Mouse (Mus musculus) layer of hippocampus, adult 9-10 months (tissue): ENCODE data around the gene Inka2.
"Not testable (repeated sequence)": the region's sequence is repeated elsewhere in the genome, so short reads cannot be mapped to it uniquely, and the experiment has no call there.

Experiments used
- DNase-seq: peaks from one replicate; pipeline ENCODE4 v3.0.0; 2022; ENCODE audit warnings: low spot score

Gene Inka2

DNA sequence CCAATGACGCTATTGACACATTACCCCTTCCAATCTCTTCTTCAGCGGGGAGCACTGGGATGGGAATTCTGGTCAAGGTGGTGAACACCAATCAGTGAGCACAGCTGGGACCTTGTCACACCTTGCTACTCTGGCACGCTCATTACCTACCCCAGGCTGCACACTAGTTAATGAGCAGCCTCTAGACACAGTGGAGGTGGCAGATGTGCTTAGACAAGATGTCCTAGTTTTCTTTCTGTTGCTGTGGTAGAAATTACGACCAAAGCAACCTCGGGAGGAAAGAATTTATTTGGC is 7.3 kb upstream of the Inka2 start:
- DNase-seq = no peak

DNA sequence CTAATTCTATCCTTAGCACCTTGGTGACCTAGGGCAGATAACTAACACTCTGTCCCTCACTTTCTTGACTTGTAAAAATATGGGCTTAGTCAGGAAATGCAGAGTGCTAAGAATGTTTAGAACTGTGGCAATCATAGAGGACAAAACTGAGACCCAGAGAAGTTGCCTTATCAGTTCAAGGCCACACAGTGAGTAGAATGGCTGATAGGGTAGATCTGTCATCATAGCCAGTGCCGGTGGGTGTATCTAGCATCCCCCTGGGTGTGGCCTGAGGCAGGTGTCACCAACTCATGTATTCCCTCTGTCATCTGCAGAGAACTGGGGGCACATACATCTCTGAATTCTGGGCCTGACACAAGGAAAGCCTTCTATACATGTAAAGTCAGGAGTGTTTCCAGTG is 6.1 kb upstream of the Inka2 start:
- DNase-seq = no peak

DNA sequence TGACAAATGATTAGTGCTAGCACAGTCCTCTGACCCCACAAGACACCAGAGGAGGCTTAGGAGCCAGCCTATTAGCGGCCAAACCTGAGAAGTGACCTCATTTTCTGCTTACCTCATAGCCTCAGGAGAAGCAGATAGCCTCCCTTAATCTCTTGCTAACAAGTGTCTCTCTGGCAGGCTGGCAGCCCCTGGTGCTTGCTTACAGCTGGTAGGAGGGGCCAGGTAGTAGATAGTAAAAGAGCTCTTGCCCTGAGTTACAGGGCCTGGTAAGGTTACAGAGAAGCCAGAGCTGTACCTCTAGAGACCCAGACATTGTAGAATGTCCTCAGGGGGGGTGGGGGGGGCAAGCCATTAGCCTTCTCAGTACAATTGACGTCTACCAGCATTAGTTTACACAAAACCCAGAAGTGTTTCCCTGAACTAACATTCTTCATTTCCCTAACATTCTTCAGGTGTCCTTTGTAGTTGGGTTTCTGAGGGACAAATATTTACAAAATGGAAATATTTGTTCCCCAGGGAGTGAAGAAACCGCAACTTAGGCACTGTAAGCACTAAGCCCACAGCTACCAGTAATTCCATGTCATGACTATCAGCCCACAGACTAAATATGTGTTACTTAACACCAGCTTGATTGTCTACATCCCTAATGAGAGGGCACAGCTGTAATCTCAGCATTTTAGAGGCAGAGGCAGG is 5.0 kb upstream of the Inka2 start:
- no peak for DNase-seq

DNA sequence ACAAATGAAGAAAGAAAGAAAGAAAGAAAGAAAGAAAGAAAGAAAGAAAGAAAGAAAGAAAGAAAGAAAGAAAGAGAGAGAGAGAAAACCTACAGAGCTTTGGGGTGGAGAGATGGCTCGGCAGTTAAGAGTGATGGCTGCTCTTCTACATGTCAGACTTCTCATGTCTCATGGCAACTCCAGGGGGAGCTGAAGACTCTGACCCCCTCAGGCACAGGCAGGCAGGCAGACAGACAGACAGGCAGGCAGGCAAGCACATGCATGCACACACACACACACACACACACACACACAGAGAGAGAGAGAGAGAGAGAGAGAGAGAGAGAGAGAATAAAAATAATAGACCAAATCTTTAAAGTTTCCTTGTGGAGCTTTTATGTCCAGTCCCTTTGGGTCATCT is 3.6 kb upstream of the Inka2 start:
- not testable (repeated sequence) for DNase-seq

DNA sequence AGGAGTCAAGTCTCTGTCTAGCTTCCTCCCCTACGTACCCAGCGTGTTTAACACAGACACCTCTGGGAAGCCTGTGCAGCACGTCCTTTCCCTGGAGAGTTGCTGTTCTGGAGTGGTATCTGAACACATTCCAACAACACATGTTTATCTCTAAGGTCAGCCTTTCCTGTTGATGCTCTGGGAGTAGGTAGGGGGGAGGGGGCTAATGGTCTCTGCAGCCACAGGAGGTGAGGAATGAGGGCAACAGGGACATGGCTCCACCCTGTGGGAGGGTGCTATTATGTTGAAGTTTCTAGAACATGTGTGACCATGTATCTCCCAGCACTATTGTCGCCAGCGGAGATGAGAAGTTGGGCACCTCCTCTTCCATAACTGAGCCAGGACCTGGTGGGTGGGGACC is 3.0 kb upstream of the Inka2 start:
- DNase-seq = no peak

DNA sequence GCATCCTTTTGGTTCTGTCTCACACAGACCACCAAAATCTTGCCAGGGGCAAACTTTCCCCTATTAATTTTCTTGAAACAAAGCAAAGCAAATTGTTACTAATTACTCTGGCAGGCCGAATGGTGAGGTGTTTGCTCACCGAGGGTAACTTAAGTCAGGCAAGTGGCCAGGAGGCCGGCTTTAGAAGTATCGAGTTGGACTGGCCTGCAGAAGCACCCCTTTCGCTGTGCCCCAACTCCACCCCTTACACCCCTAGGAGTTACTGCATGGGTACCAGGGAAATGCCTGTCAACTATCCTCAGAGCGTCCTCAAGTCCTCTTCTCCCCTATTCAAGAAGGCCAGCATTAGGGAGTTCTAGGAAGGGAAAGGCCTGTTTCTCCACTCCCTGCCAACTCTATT is 828 bp upstream of the Inka2 start:
- DNase-seq = no peak

DNA sequence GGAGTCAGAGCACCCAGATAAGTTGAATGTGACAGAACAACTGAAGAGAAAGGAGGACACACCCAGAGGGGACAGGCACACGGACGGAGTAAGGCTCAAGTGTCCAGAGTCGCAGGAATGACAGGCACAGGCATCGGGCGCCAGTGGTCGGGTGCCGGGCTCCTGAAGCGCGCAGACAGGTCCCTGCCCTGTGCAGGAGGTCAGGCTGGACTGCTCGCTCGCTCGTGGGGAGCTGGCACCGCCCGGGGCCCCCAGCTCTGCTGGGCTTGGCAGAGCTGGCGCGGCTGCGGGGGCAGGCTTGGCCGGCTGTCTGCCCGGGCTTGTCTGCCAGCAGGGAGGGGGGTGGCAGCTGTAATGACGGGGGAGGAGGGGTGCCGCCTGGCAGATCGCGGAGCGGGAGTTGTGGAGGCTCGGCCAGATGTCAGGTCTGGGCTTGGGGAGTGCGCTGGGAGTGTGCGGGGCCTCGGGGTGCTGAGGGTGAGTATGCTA is 706 bp downstream of the Inka2 start:
- DNase-seq = no peak

DNA sequence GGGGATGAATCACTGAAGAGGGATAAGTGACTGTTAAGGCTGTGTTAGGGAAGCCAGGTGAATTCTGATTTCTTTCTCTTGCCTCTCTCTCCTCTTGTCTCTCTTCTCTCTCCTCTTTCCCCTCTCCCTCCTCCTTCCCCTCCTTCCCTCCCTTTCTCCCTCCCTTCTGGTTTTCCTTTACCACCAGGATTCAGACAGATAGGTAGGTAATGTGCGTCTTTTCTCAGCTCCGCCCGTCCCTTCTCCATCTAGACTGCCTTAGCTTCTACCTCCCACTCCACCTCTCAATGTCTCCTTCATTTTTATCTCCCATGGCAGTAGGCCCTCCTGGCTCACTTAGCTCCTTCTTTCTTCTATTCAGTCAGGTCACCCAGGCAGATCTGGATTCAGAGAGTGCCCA is 1.2 kb downstream of the Inka2 start:
- no peak for DNase-seq

DNA sequence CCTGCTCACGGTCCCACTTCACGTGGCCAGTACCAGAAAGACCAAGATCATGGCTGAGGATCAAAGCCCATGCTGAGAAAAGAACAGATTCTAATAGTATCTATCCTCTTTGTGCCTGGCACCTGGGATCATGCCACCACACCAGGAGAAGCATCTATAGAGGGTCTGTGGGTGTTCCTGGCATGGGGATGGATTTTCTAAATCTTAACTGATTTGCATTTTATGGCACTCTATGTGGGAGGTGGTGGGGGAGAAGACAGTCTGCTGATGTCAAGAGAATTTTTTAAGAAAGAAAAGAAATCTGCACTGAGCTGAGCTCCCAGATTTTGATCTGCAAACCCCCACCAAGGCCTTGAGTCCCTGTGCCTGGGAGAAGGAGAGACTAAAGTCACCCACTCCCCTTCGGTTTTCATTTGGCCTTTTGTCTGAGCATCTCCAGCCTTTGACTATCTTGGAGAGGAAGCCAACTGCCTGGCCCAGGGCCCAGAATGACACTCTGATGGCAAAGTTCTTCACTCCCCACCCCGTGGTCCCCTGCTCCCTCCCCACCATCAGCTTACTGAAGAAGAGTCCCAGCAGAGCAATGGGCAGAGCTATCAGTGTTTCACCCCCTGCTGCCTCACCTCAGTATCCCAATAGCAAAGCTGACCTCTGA is 2.1 kb downstream of the Inka2 start:
- no peak for DNase-seq

DNA sequence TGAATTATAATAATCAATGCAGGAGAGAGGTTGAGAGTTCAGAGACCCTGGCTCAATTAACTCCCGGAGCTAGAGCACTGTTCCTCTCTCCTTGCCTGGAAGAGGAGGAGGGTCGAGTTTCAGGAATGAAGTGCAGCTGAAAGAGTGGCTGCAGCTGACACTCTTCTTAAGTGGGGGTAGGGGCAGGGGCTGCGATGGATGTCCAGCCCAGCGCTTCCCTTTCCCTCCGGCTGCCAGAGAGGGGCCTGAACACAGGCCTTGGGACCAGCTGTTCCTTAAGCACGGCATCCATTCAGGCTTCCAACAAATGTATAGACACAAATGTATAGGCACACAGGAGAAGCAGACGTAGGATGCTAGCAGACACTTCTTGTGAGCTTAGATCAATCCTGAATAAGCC is 3.2 kb downstream of the Inka2 start:
- DNase-seq = no peak

DNA sequence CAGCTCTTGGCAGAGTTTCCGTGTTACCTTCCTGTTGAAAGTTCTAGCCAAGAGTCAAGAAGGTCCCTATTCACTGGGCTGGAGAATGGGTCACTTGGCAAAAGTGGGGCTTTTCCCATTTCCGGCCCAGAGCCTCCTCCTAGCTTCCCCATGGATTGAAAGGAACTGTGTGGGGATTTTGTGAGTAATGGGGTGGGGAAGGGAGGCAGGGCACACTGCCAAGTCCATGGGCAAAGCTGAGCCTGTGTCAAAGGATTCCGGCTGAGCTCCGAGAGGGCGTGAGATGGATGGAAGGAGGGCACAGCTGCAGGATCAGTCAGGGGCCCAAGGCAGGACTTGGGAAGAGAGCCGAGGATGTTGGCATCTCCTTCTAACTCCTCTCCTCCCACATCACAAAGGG is 5.8 kb downstream of the Inka2 start:
- DNase-seq = no peak

DNA sequence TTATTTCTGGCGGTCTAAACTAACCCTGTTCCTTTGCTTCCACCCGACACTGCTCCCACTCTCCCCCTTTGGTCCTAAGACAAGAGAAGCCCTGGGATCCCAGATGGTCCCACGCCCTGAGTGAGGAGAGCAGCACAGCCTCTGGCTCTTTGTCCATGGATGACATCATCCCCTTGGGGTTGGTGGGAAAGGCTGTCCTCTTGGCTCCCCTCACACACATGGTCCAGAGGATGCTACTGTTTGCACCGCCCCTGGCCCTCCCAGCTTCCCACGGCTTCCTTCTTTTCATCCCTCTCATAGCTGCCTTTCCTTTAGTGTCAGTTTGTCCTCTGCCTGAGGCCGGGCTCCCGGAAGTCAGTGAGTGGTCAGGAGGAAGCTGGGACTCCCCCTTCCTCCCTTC is 7.3 kb downstream of the Inka2 start:
- DNase-seq = no peak

DNA sequence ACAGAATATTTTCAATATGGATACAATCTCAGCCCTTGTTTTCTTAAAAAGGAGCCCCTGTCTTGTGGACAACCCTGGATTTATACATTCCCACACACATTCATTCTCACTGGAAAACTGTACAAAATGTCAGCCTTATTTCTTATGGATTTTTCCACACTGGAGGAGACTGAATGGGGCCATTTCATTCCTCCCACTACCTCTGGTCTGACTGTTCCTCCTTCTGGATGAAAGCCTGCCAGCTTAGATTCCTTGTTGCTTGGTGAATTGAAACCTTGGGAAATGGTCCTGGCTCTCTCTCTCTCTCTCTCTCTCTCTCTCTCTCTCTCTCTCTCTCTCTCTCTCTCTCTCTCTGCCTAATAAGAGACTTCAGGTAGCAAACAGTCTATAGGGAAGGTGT is 8.4 kb downstream of the Inka2 start:
- DNase-seq = no peak

DNA sequence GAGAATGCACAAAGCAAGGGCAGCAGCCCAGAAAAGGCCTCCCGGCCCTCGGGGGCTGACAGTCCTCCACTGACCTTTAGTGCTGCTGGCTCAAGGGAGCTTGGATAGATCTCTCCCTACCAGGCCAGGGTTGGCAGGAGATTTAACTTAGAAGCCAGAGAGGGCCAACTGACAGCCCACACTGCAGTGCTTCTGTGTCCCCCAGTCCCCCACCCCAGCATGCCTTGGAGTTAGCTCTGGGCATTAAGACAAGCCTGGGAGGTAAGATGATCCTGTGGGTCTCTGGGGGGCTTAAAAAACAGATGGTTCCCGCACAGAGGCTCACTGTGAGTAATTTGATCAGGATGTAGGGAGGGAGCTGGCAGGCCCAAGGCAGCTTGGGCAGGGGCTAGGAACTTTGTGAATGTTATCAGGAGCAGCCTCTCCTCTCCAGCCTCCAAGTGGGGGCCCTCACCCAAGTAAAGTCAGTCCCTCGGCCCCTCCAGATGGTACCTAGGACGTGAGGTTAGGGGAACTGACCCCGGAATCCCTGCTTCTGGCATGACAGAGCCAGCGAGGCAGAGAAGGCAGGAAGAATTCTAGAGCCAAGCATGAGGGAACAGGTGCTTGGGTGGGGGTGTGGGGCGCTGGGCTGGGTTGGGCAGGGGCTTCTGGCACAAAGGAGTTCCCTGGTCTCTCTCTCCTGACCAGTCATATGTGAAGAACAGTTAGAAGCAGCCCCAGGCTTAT is 9.9 kb downstream of the Inka2 start:
- no peak for DNase-seq

DNA sequence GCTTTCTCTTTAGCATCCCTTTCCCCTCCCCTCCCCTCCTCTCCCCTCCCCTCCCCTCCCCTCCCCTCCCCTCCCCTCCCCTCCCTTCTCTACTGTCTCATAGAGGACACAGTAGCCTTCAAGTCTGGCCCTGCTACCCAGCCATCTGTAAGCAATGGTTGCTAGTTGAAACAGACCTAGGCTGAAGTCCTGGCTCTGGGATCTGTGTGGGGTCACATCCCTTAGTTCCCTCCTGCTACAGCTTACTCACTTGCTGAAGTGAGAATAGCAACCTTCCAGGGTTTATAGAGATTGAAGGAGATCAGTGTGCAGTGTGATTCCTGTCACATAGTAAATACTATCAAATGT is 10.4 kb downstream of the Inka2 start:
- DNase-seq = no peak

DNA sequence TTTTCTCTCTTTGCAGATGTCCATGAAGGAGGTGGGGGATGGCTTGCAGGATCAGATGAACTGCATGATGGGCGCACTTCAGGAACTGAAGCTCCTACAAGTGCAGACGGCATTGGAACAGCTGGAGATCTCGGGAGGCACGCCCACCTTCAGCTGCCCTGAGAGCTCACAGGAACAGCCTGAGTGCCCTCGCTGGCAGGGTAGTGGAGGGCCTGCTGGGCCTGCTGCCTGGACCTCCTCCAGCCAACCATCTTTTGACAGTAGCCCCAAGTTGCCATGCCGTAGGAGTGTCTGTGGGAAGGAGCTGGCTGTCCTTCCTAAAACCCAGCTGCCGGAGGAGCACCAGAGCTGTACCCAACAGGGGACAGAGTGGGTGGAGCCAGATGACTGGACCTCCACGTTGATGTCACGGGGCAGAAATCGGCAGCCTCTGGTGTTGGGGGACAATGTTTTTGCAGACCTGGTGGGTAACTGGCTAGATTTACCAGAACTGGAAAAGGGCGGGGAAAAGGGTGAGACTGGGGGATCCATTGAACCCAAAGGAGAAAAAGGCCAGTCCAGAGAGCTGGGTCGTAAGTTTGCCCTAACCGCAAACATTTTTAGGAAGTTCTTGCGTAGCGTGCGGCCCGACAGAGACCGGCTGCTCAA is 12.1 kb downstream of the Inka2 start:
- DNase-seq = no peak

DNA sequence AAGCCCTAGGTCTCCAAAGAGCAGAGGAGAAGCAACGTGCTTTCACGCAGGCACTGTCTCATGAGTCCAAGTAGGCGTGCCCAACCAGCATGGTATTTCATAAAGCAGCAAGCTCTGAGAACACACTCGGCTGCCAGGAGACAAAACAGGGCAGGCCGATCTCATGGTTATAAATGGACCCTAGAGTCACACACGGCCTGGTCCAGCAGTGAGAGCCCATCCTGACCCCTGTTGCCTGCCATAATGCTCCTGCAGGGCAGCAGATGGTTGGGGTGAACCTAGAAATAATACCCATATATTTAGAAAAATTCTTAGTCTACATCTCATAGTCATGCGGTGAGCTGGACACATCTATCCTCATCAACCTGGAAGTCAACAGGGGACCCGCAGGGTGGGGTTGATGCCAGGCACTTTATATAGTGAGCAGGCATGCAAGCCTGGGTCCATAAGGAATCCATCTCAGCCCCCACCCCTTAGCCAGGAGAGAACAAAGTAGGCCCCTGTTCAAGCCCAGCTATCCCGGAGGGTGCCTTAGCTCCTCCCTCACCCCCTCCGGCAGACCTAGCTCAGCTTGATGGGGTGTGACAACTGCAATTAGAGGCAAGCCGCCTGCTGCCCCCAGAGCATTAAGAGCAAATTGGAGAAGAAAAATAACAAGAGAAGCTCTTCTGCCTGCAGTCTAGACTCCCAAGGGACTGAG is 13.6 kb downstream of the Inka2 start:
- no peak for DNase-seq

DNA sequence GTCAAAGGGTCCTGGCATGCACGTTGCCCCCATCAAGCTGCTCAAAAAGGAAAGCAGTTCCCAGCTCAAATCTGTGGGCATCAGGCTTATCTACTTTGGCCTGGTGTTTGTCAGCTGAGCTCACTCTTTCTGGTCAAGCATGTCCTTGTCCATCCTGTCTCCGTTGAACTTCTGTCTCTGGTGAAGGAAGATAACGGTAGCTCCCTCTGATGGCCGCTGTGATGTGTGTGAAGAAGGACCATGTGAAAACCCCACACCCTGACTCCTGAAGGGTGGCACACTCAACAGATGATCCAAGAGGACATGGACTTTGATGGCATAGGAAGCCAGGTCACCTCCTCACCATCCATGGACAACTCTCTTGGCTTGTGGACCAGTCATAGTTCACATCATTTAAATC is 14.3 kb downstream of the Inka2 start:
- no peak for DNase-seq

DNA sequence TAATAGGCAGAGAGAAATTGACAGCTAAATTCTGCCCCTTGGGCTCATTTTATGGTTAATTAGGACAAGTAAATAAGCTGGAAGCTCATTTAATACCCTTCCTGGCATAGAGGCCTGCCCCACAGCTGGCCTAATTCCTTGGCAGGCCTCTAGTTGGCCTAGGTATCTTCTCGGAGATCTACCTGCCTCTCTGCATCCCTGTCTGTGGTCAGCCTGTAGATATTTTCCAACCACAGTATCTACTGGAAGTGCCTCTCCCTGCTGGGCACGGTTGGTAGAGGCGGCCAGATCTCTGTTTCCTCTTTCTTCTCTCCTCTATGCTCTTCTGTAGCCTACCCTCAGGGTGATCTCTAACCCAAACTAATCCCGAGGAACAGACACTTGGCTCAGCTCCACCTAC is 15.6 kb downstream of the Inka2 start:
- no peak for DNase-seq

DNA sequence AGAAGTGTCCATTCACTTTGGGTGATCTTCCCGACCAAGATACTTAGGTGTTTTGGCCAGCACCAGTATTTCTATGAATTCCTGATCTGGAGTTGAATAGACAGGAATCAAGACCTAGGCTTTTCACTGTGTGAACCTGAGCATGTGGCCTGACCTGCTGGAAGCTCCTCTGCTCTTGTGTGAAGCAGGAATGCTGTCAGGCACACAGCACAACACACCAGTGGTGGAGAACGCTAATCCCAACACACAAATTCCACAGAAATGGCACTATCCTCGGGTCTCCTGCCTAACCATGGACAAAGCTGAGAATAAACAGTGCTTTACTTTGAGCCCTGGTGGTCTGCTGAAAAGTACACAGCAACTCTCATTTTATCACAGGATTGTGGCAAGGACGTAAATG is 16.1 kb downstream of the Inka2 start:
- DNase-seq = no peak

DNA sequence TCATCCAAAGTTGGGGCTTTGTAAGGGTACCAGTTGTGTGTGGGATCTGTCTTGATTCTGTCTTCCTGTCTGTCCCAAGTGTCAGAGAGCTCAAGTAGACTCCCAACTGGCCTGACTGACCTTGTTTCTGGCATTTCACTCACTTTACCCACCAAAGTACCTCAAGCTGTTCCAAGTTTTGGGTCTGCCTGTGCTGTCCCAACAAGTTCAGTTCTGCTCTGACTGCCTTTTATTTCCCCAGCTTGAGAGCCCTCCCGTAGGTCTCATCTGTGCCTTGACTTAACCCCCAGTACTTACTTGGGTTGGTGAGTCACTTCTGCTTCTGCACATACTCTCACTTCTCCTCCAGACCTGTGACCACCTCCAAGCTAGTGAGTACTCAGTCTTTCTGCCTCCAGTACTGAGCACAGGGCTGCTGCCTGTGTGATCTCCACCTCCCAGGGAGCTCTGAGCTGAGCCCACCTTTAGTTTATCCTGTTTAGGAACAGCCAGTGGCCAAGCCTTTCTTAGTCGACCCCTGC is 17.3 kb downstream of the Inka2 start:
- DNase-seq = no peak

DNA sequence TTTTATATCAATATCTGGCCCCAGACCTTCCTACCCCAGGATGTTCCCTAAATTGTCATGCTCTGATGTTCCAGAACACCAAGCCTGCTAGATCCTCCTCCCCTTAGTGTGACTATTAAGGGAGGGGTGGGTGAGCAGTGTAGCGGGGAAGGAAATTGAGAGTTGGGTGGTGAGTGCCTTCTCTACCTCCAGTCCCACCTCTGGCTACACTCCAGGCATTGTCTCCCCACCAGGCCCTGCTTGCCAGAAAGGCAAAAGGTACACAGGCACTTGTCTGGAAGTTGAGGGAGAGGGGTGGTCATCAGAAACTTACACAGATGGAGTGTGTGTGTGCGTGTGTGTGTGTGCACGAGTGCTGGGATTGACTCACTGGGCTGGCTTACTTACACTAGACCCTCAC is 18.1 kb downstream of the Inka2 start:
- no peak for DNase-seq
